ENCODE assay signal across 12 mouse cellular contexts in the genomic region with DNA sequence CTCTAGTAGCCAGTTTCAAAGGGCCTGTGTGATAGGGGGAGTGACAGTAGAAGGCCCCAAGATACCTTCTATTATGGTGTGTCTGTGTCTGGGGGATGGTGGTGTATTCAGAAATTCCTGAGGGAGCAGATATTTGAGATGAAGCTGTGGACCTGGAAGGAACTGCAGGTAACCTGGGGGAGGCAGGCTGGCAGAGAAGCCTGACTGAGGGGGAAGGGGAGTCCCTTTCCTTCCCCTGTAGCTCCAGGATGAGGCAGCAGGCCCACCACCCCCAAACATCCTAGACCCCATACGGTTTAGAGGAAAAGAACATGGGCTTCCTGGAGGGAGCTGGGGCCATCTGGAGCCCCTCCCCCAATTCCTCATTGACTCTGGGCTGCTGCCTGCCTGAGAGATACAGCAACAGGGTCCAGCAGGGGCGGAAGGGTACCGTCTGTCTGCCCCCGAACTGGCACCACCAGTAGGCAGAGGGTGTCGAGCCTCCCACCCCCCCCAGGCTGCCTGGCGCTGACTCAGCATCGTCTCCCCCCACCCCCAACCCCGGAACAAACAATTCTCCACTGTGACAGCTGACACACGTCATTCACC. TPM values are rescaled to one million over a fixed set of nuclear protein-coding genes. Genes with fewer than 3 reads are reported as not detected.
DNase-seq lines count a peak whose midpoint lies in the region; ATAC-seq and TF ChIP-seq lines count a peak whose summit lies in the region.
"Had no signal": no experiment of that assay in that cellular context is flagged by ENCODE, and none has a peak within 500 bp of the region (broad histone marks: within the 10 kb centered on the region; RNA-seq: fewer than 3 reads in every experiment).

No protein-coding gene starts in this region.

- peak in 1 of 2 experiments; percentile 13 for DNase-seq in left cerebral cortex, adult 2 months (ENCODE audit: extremely low spot score in 1 of 2, low spot score in 2 of 2)
- DNase-seq in left cerebral cortex, postnatal 25 days (ENCODE audit: low spot score in 2 of 2): no peak
- DNase-seq in limb, embryonic 10.5 days (ENCODE audit: low spot score): no peak
- DNase-seq in spleen, postnatal 36 days (ENCODE audit: low spot score in 2 of 2): no peak
- DNase-seq in urinary bladder, postnatal 36 days (ENCODE audit: low spot score in 2 of 2): no peak
- no peak for DNase-seq in frontal cortex, postnatal 36 days (ENCODE audit: low spot score in 2 of 2)
- DNase-seq: kidney, adult 11 months; right cerebral cortex, postnatal 14 days had no signal

- H3K4me3 ChIP-seq in left cerebral cortex, adult 2 months: peak overlapping the region; percentile 76
- H3K4me3 ChIP-seq in forebrain, embryonic 15.5 days: peak overlapping the region; percentile 94
- peak overlapping the region; percentile 76 for H3K4me3 ChIP-seq in limb, embryonic 10.5 days
- H3K4me3 ChIP-seq in olfactory bulb, adult 2 months (ENCODE audit: insufficient read depth, low read depth, low read length): peak overlapping the region; percentile 94

- intact Hi-C loops in left cerebral cortex, adult 2 months (cut with DNase I): no loop called here
- intact Hi-C loops in left cerebral cortex, postnatal 25 days (cut with DNase I): loop anchor here (5.0 kb wide), 1 partner anchor 41 kb away; no protein-coding TSS in a partner anchor

- ATAC-seq in forebrain, embryonic 15.5 days (replicated peaks): no peak
- ATAC-seq: lung, postnatal 0 days had no signal

- H3K4me1 ChIP-seq in forebrain, embryonic 15.5 days: peaks cover 62% of the 10 kb centered on the region
- peaks cover 68% of the 10 kb centered on the region for H3K4me1 ChIP-seq in limb, embryonic 10.5 days
- H3K4me1 ChIP-seq in olfactory bulb, adult 2 months (ENCODE audit: control insufficient read depth, insufficient read depth, low read length): peaks cover 53% of the 10 kb centered on the region

- H3K9ac ChIP-seq in forebrain, embryonic 15.5 days (replicated peaks): peak overlapping the region; percentile 99

- 8% methylated on average over 9 of the region's 9 CpGs for WGBS in forebrain, embryonic 15.5 days
- WGBS in limb, embryonic 10.5 days: 13% methylated on average over 9 of the region's 9 CpGs
- 3% methylated on average over 9 of the region's 9 CpGs for WGBS in olfactory bulb, adult 2 months

- no peaks in the 10 kb centered on the region for H3K9me3 ChIP-seq in forebrain, embryonic 15.5 days
- H3K9me3 ChIP-seq in limb, embryonic 10.5 days (replicated peaks): no peaks in the 10 kb centered on the region
- H3K9me3 ChIP-seq: G1E had no signal

- TF ChIP-seq CTCF in left cerebral cortex, adult 2 months (IDR thresholded peaks at IDR 0.05): no peak
- TF ChIP-seq CTCF in olfactory bulb, adult 2 months (IDR thresholded peaks at IDR 0.05; ENCODE audit: insufficient read depth, low read depth, low read length): no peak

- no peaks in the 10 kb centered on the region for H3K27me3 ChIP-seq in forebrain, embryonic 15.5 days
- H3K27me3 ChIP-seq in limb, embryonic 10.5 days (ENCODE audit: low read depth, poor library complexity, severe bottlenecking): peaks cover 8% of the 10 kb centered on the region; the same call in 1 of the 2 replicates

- peak overlapping the region; percentile 85 for H3K4me2 ChIP-seq in forebrain, embryonic 15.5 days (replicated peaks)

- no peak for TF ChIP-seq POLR2A in olfactory bulb, adult 2 months (IDR thresholded peaks at IDR 0.05; ENCODE audit: insufficient read depth, low read depth, low read length)

- H3K27ac ChIP-seq in left cerebral cortex, adult 2 months: peak overlapping the region; percentile 95
- H3K27ac ChIP-seq in forebrain, embryonic 15.5 days (replicated peaks): peak overlapping the region; percentile 95
- H3K27ac ChIP-seq in limb, embryonic 10.5 days: peak overlapping the region; percentile 50; the same call in 1 of the 2 replicates
- peak overlapping the region; percentile 50 for H3K27ac ChIP-seq in olfactory bulb, adult 2 months (ENCODE audit: insufficient read depth, low read depth, low read length)

- peaks cover 41% of the 10 kb centered on the region for H3K36me3 ChIP-seq in forebrain, embryonic 15.5 days
- H3K36me3 ChIP-seq in limb, embryonic 10.5 days: peaks cover 50% of the 10 kb centered on the region

RNA-seq across cellular contexts. Expression of a gene that starts 2.3 kb away (rescaled TPM):
- 100 to 1,000 TPM; 214 to 247 TPM for total RNA-seq in left cerebral cortex, adult 2 months (2021)
- total RNA-seq in left cerebral cortex, postnatal 25 days (2021): 100 to 1,000 TPM; 274 to 282 TPM
- 324 and 348 TPM in 2 replicates for polyA plus RNA-seq in forebrain, embryonic 15.5 days (2015; fragmentation: Nextera tagmentation; extraction: Ambion mirVana)
- polyA plus RNA-seq in limb, embryonic 10.5 days (2016; fragmentation: Nextera tagmentation; extraction: Ambion mirVana): 20.2 and 28.1 TPM in 2 replicates
- polyA plus RNA-seq in olfactory bulb, adult 2 months (2012; ENCODE audit: insufficient read depth, insufficient read length, low replicate concordance, missing spikeins): not detected in 2 replicates

RNA-seq across cellular contexts. Expression of a gene that starts 7.6 kb away (rescaled TPM):
- total RNA-seq in left cerebral cortex, adult 2 months (2021): 10 to 100 TPM; 23.4 to 25.7 TPM
- 10 to 100 TPM; 24.6 to 26.0 TPM for total RNA-seq in left cerebral cortex, postnatal 25 days (2021)
- 53.0 and 54.3 TPM in 2 replicates for polyA plus RNA-seq in forebrain, embryonic 15.5 days (2015; fragmentation: Nextera tagmentation; extraction: Ambion mirVana)
- 65.4 and 78.0 TPM in 2 replicates for polyA plus RNA-seq in limb, embryonic 10.5 days (2016; fragmentation: Nextera tagmentation; extraction: Ambion mirVana)
- polyA plus RNA-seq in olfactory bulb, adult 2 months (2012; ENCODE audit: insufficient read depth, insufficient read length, low replicate concordance, missing spikeins): not detected in 2 replicates

RNA-seq across cellular contexts. Expression of a gene that starts 10.7 kb away (rescaled TPM):
- 100 to 1,000 TPM; 154 to 156 TPM for total RNA-seq in left cerebral cortex, adult 2 months (2021)
- 100 to 1,000 TPM; 163 to 164 TPM for total RNA-seq in left cerebral cortex, postnatal 25 days (2021)
- polyA plus RNA-seq in forebrain, embryonic 15.5 days (2015; fragmentation: Nextera tagmentation; extraction: Ambion mirVana): 7.9 and 8.3 TPM in 2 replicates
- 2.4 and 2.5 TPM in 2 replicates for polyA plus RNA-seq in limb, embryonic 10.5 days (2016; fragmentation: Nextera tagmentation; extraction: Ambion mirVana)
- not detected in 2 replicates for polyA plus RNA-seq in olfactory bulb, adult 2 months (2012; ENCODE audit: insufficient read depth, insufficient read length, low replicate concordance, missing spikeins)
- polyA plus RNA-seq: G1E had no signal

RNA-seq across cellular contexts. Expression of a gene that starts 10.9 kb away (rescaled TPM):
- total RNA-seq in left cerebral cortex, adult 2 months (2021): 100 to 1,000 TPM; 144 to 157 TPM
- 100 to 1,000 TPM; 157 to 159 TPM for total RNA-seq in left cerebral cortex, postnatal 25 days (2021)
- polyA plus RNA-seq in forebrain, embryonic 15.5 days (2015; fragmentation: Nextera tagmentation; extraction: Ambion mirVana): 243 and 248 TPM in 2 replicates
- polyA plus RNA-seq in limb, embryonic 10.5 days (2016; fragmentation: Nextera tagmentation; extraction: Ambion mirVana): 276 and 296 TPM in 2 replicates
- not detected in 2 replicates for polyA plus RNA-seq in olfactory bulb, adult 2 months (2012; ENCODE audit: insufficient read depth, insufficient read length, low replicate concordance, missing spikeins)

RNA-seq across cellular contexts. Expression of a gene that starts 22.4 kb away (rescaled TPM):
- 100 to 1,000 TPM; 279 to 291 TPM for total RNA-seq in left cerebral cortex, adult 2 months (2021)
- total RNA-seq in left cerebral cortex, postnatal 25 days (2021): 100 to 1,000 TPM; 245 to 251 TPM
- 47.0 and 50.9 TPM in 2 replicates for polyA plus RNA-seq in forebrain, embryonic 15.5 days (2015; fragmentation: Nextera tagmentation; extraction: Ambion mirVana)
- polyA plus RNA-seq in limb, embryonic 10.5 days (2016; fragmentation: Nextera tagmentation; extraction: Ambion mirVana): 28.2 and 30.6 TPM in 2 replicates
- polyA plus RNA-seq in olfactory bulb, adult 2 months (2012; ENCODE audit: insufficient read depth, insufficient read length, low replicate concordance, missing spikeins): not detected in 2 replicates

Comparison
In these comparisons a context has a peak if more than half of its experiments do, and no peak if none do; other contexts are left out.
1. RNA of a gene that starts 7.6 kb away (polyA plus RNA-seq): 65.4 to 78.0 TPM in limb, embryonic 10.5 days and 53.0 to 54.3 TPM in forebrain, embryonic 15.5 days; not detected in olfactory bulb, adult 2 months; every median in the first group is over 10 times any median in the second.
2. Peak in every context shown above with its lines, with median percentiles within 50 percentile points of each other: H3K27ac ChIP-seq and H3K4me3 ChIP-seq.